Mouse (Mus musculus) thymus, postnatal 25 days (tissue): ENCODE results near the gene Rnf212.
"Not testable (repeated sequence)": the region's sequence is repeated elsewhere in the genome, so short reads cannot be mapped to it uniquely, and the experiment has no call there.

ENCODE experiments used
- DNase-seq: peaks from one replicate; pipeline ENCODE4 v3.0.0; 2022

Gene Rnf212

GRCm38 (mm10) chr5:108774630-108775306 lies at the start of gene Rnf212:
Gene Rnf212, minus strand, starts transcription at chr5:108774982.
- no peak for DNase-seq

- DNase-seq: no peak
Observed at GRCm38 (mm10) chr5:108823276-108823675, 48.5 kb upstream of the Rnf212 start.

GRCm38 (mm10) chr5:108808750-108809149 lies 34.0 kb upstream of the Rnf212 start, which contains the start of gene Vmn2r8:
Gene Vmn2r8, minus strand, starts transcription at chr5:108808850.
- not testable (repeated sequence) for DNase-seq

GRCm38 (mm10) chr5:108803646-108804045 lies 28.9 kb upstream of the Rnf212 start:
- no peak for DNase-seq

GRCm38 (mm10) chr5:108795263-108795662 lies 20.5 kb upstream of the Rnf212 start, which contains the start of gene Tmed11:
Gene Tmed11, minus strand, starts transcription at chr5:108795363.
- DNase-seq: not testable (repeated sequence)

GRCm38 (mm10) chr5:108790385-108790784 lies 15.6 kb upstream of the Rnf212 start:
- DNase-seq: not testable (repeated sequence)

- no peak for DNase-seq
Observed at GRCm38 (mm10) chr5:108760002-108760401, 14.8 kb downstream of the Rnf212 start.

GRCm38 (mm10) chr5:108758396-108758795 lies 16.4 kb downstream of the Rnf212 start:
- DNase-seq: no peak

- DNase-seq: not testable (repeated sequence)
Observed at GRCm38 (mm10) chr5:108751258-108751657, 23.5 kb downstream of the Rnf212 start.

GRCm38 (mm10) chr5:108750328-108751210 lies 24.2 kb downstream of the Rnf212 start:
- DNase-seq: no peak

- no peak for DNase-seq
Observed at GRCm38 (mm10) chr5:108744629-108745028, 30.2 kb downstream of the Rnf212 start.

GRCm38 (mm10) chr5:108743856-108744255 lies 30.9 kb downstream of the Rnf212 start:
- no peak for DNase-seq

- no peak for DNase-seq
Observed at GRCm38 (mm10) chr5:108742596-108742995, 32.2 kb downstream of the Rnf212 start.

GRCm38 (mm10) chr5:108741844-108742243 lies 32.9 kb downstream of the Rnf212 start:
- no peak for DNase-seq

- DNase-seq: no peak
Observed at GRCm38 (mm10) chr5:108727425-108727824, 47.4 kb downstream of the Rnf212 start.

- DNase-seq: peak; percentile 49
Observed at GRCm38 (mm10) chr5:108726557-108727248, 48.1 kb downstream of the Rnf212 start.

- DNase-seq: no peak
Observed at GRCm38 (mm10) chr5:108724006-108724405, 50.8 kb downstream of the Rnf212 start.

GRCm38 (mm10) chr5:108719761-108720160 lies 55.0 kb downstream of the Rnf212 start:
- DNase-seq: no peak

- no peak for DNase-seq
Observed at GRCm38 (mm10) chr5:108718051-108718450, 56.7 kb downstream of the Rnf212 start.

- DNase-seq: no peak
Observed at GRCm38 (mm10) chr5:108715974-108716373, 58.8 kb downstream of the Rnf212 start.

GRCm38 (mm10) chr5:108714149-108714548 lies 60.6 kb downstream of the Rnf212 start:
- DNase-seq: no peak

GRCm38 (mm10) chr5:108713691-108714090 lies 61.1 kb downstream of the Rnf212 start:
- DNase-seq: no peak

GRCm38 (mm10) chr5:108713096-108713495 lies 61.7 kb downstream of the Rnf212 start:
- DNase-seq: no peak
